ENCODE assay signal across 1 mouse cellular context in the genomic region with DNA sequence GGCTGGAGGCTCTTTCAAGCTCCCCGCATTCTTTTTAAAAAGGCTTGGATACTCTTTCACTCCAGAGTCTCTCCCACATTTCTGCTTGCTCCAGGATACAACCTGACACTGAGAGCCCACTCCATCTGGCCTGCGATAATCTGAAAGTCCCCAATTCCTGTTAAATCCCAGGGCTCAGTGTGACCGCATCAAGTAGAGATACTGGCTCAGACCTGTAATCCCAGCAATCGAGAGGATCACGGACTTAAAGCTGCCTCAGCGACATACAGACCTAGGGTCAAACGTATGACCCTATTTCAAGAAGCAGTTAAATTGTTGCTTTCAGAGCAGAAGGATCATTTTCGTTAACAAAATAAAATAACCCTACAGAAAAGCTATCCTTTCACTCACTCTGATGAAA.
TF ChIP-seq lines count a peak whose summit lies in the region.

No protein-coding gene starts in this region.

TF ChIP-seq in MEL, 35 proteins besides CTCF, POLR2A, EP300 and RAD21:
- no peak for TF ChIP-seq MXI1 (IDR thresholded peaks at IDR 0.05; ENCODE audit: low read depth, low read length)
- 0 out of 2 replicates have a peak, but pooled peaks have one; percentile 6 for TF ChIP-seq ZNF384 (IDR thresholded peaks at IDR 0.05; ENCODE audit: low read depth, low read length)
